ENCODE assay signal across 8 mouse cellular contexts in genomic region chr6:147092136-147092535, GRCm38 (mm10). TPM values are rescaled to one million over a fixed set of nuclear protein-coding genes. Genes with fewer than 3 reads are reported as not detected.
DNase-seq lines count a peak whose midpoint lies in the region; ATAC-seq and TF ChIP-seq lines count a peak whose summit lies in the region.

No protein-coding gene starts in this region.

- peak overlapping the region; percentile 92 for H3K4me2 ChIP-seq in intestine, embryonic 14.5 days (ENCODE audit: low read length)
- peak overlapping the region; percentile 78 for H3K4me2 ChIP-seq in midbrain, embryonic 12.5 days (replicated peaks)
- H3K4me2 ChIP-seq in stomach, postnatal 0 days (replicated peaks; ENCODE audit: low read depth): peak overlapping the region; percentile 93

- TF ChIP-seq EP300 in stomach, postnatal 0 days (optimal IDR thresholded peaks at IDR 0.05): no peak

- H3K9ac ChIP-seq in intestine, embryonic 14.5 days (ENCODE audit: low read length): peak overlapping the region; percentile 87
- peak overlapping the region; percentile 79 for H3K9ac ChIP-seq in midbrain, embryonic 12.5 days (replicated peaks)
- H3K9ac ChIP-seq in stomach, postnatal 0 days (ENCODE audit: low read length): peak overlapping the region; percentile 94

- ATAC-seq in intestine, embryonic 14.5 days (replicated peaks; ENCODE audit: low FRiP score, low TSS enrichment, low read depth): no peak; the same call in 1 of the 2 replicates
- no peak for ATAC-seq in midbrain, embryonic 12.5 days (ENCODE audit: low FRiP score, low read depth)
- peak; percentile 9; the same call in 1 of the 2 replicates for ATAC-seq in stomach, postnatal 0 days (ENCODE audit: low FRiP score, low TSS enrichment)

- intact Hi-C loops in gastrocnemius, postnatal 14 days (cut with DNase I; ENCODE audit: low total_unique reads): no loop called here
- intact Hi-C loops in left cerebral cortex, postnatal 4 days (cut with DNase I): no loop called here

- no peak for TF ChIP-seq CTCF in stomach, postnatal 0 days (IDR thresholded peaks at IDR 0.05; ENCODE audit: low read depth)

- H3K27ac ChIP-seq in intestine, embryonic 14.5 days (ENCODE audit: low read depth): no peak overlapping the region
- peak overlapping the region; percentile 88 for H3K27ac ChIP-seq in midbrain, embryonic 12.5 days (replicated peaks)
- H3K27ac ChIP-seq in stomach, postnatal 0 days (replicated peaks): peak overlapping the region; percentile 90

- H3K4me3 ChIP-seq in intestine, embryonic 14.5 days (ENCODE audit: low read depth, low read length): peak overlapping the region; percentile 85
- H3K4me3 ChIP-seq in midbrain, embryonic 12.5 days: peak overlapping the region; percentile 62
- peak overlapping the region; percentile 75 for H3K4me3 ChIP-seq in stomach, postnatal 0 days (ENCODE audit: low read depth, low read length)

- H3K4me1 ChIP-seq in intestine, embryonic 14.5 days (replicated peaks; ENCODE audit: control insufficient read depth, insufficient read depth, low read length): peaks cover 22% of the 10 kb centered on the region
- peaks cover 19% of the 10 kb centered on the region for H3K4me1 ChIP-seq in midbrain, embryonic 12.5 days
- no peaks in the 10 kb centered on the region for H3K4me1 ChIP-seq in stomach, postnatal 0 days (replicated peaks; ENCODE audit: control insufficient read depth, insufficient read depth)

- H3K9me3 ChIP-seq in intestine, embryonic 14.5 days (ENCODE audit: control insufficient read depth, low read length): no peaks in the 10 kb centered on the region
- H3K9me3 ChIP-seq in midbrain, embryonic 12.5 days: no peaks in the 10 kb centered on the region
- no peaks in the 10 kb centered on the region for H3K9me3 ChIP-seq in stomach, postnatal 0 days (ENCODE audit: control insufficient read depth, low read length)

- WGBS in intestine, embryonic 14.5 days: 2% methylated on average over 15 of the region's 15 CpGs
- under 1% methylated on average over 15 of the region's 15 CpGs for WGBS in midbrain, embryonic 12.5 days
- 4% methylated on average over 15 of the region's 15 CpGs for WGBS in stomach, postnatal 0 days

- peaks cover 19% of the 10 kb centered on the region for H3K36me3 ChIP-seq in intestine, embryonic 14.5 days (ENCODE audit: control insufficient read depth, insufficient read depth, low read length)
- peaks cover 7% of the 10 kb centered on the region for H3K36me3 ChIP-seq in midbrain, embryonic 12.5 days
- peaks cover 4% of the 10 kb centered on the region; the same call in 1 of the 2 replicates for H3K36me3 ChIP-seq in stomach, postnatal 0 days (ENCODE audit: control insufficient read depth, insufficient read depth, low read length)

- DNase-seq in thymus, postnatal 14 days: peak; percentile 33
- DNase-seq in thymus, postnatal 36 days: no peak
- DNase-seq in embryo, embryonic 10.5 days (ENCODE audit: low spot score): peak; percentile 39
- DNase-seq in gastrocnemius, postnatal 14 days: peak; percentile 72
- DNase-seq in intestine, embryonic 14.5 days (ENCODE audit: low spot score): no peak
- peak; percentile 77 for DNase-seq in left cerebral cortex, postnatal 4 days
- DNase-seq in stomach, postnatal 0 days (ENCODE audit: low spot score): peak; percentile 27

- H3K27me3 ChIP-seq in intestine, embryonic 14.5 days (replicated peaks; ENCODE audit: control insufficient read depth, insufficient read depth, low read length): no peaks in the 10 kb centered on the region
- peaks cover 12% of the 10 kb centered on the region; the same call in 1 of the 2 replicates for H3K27me3 ChIP-seq in midbrain, embryonic 12.5 days
- no peaks in the 10 kb centered on the region for H3K27me3 ChIP-seq in stomach, postnatal 0 days (ENCODE audit: control insufficient read depth, insufficient read depth, low read length)

RNA-seq across cellular contexts. Expression of gene Klhl42, which starts 1.0 kb away (rescaled TPM):
- total RNA-seq in gastrocnemius, postnatal 14 days (2021): 1 to 10 TPM; 3.5 to 3.9 TPM
- 11.2 and 11.3 TPM in 2 replicates for polyA plus RNA-seq in intestine, embryonic 14.5 days (2014; fragmentation: Nextera tagmentation; extraction: Ambion mirVana)
- total RNA-seq in left cerebral cortex, postnatal 4 days (2021): 10 to 100 TPM; 22.4 to 24.3 TPM
- 8.2 and 9.0 TPM in 2 replicates for polyA plus RNA-seq in midbrain, embryonic 12.5 days (2016; fragmentation: Nextera tagmentation; extraction: Ambion mirVana)
- 4.0 and 4.5 TPM in 2 replicates for polyA plus RNA-seq in stomach, postnatal 0 days (2015; fragmentation: Nextera tagmentation; extraction: Ambion mirVana)

RNA-seq across cellular contexts. Expression of gene Mansc4, which starts 5.3 kb away (rescaled TPM):
- under 1 TPM in 1 of 2 experiments, not detected in 1; 0.18 TPM for total RNA-seq in gastrocnemius, postnatal 14 days (2021)
- 2.6 and 3.0 TPM in 2 replicates for polyA plus RNA-seq in intestine, embryonic 14.5 days (2014; fragmentation: Nextera tagmentation; extraction: Ambion mirVana)
- under 1 TPM; 0.32 to 0.46 TPM for total RNA-seq in left cerebral cortex, postnatal 4 days (2021)
- 0.21 and 0.32 TPM in 2 replicates for polyA plus RNA-seq in midbrain, embryonic 12.5 days (2016; fragmentation: Nextera tagmentation; extraction: Ambion mirVana)
- 2.4 and 3.2 TPM in 2 replicates for polyA plus RNA-seq in stomach, postnatal 0 days (2015; fragmentation: Nextera tagmentation; extraction: Ambion mirVana)

RNA-seq across cellular contexts. Expression of gene Mrps35, which starts 49.6 kb away (rescaled TPM):
- total RNA-seq in gastrocnemius, postnatal 14 days (2021): 10 to 100 TPM; 50.4 to 56.3 TPM
- 149 TPM in 2 replicates for polyA plus RNA-seq in intestine, embryonic 14.5 days (2014; fragmentation: Nextera tagmentation; extraction: Ambion mirVana)
- 10 to 100 TPM; 59.3 to 60.8 TPM for total RNA-seq in left cerebral cortex, postnatal 4 days (2021)
- polyA plus RNA-seq in midbrain, embryonic 12.5 days (2016; fragmentation: Nextera tagmentation; extraction: Ambion mirVana): 70.6 and 83.0 TPM in 2 replicates
- 101 and 107 TPM in 2 replicates for polyA plus RNA-seq in stomach, postnatal 0 days (2015; fragmentation: Nextera tagmentation; extraction: Ambion mirVana)

RNA-seq across cellular contexts. Expression of gene Rep15, which starts 59.8 kb away (rescaled TPM):
- total RNA-seq in gastrocnemius, postnatal 14 days (2021): under 1 TPM; 0.27 to 0.53 TPM
- polyA plus RNA-seq in intestine, embryonic 14.5 days (2014; fragmentation: Nextera tagmentation; extraction: Ambion mirVana): 1.8 and 2.5 TPM in 2 replicates
- 1 to 10 TPM; 2.9 to 5.0 TPM for total RNA-seq in left cerebral cortex, postnatal 4 days (2021)
- 0.42 and 0.81 TPM in 2 replicates for polyA plus RNA-seq in midbrain, embryonic 12.5 days (2016; fragmentation: Nextera tagmentation; extraction: Ambion mirVana)
- 173 and 196 TPM in 2 replicates for polyA plus RNA-seq in stomach, postnatal 0 days (2015; fragmentation: Nextera tagmentation; extraction: Ambion mirVana)

Comparison
In these comparisons a context has a peak if more than half of its experiments do, and no peak if none do; other contexts are left out.
1. DNase-seq: peak in thymus, postnatal 14 days (single experiment), embryo, embryonic 10.5 days (single experiment), gastrocnemius, postnatal 14 days (single experiment), left cerebral cortex, postnatal 4 days (single experiment) and stomach, postnatal 0 days (single experiment); none in thymus, postnatal 36 days (0 of 2) and intestine, embryonic 14.5 days (single experiment).
2. Peak in every context shown above with its lines, with median percentiles within 50 percentile points of each other: H3K4me2 ChIP-seq, H3K4me3 ChIP-seq and H3K9ac ChIP-seq.